Mouse (Mus musculus) left cerebral cortex, postnatal 36 days (tissue): ENCODE measurements around the gene E030025P04Rik. TPM values are rescaled to one million over a fixed set of nuclear protein-coding genes. Genes with fewer than 3 reads are reported as not detected.

Source experiments
- DNase-seq, 2 experiments: peaks; one replicate each; pipeline ENCODE4 v3.0.0; 2021 to 2022; ENCODE audit warnings: low spot score in 2 of 2, mixed read lengths in 1 of 2
- intact Hi-C: fragments of 180-260 bp; cut with DNase I; formaldehyde crosslinking; loops from one replicate; pipeline ENCODE4 v1.15.1; 2025
- total RNA-seq, 2 experiments: library from RNA; stranded (reverse); gene quantifications; 2 replicates each; pipeline ENCODE4 v1.2.3; 2021

The E030025P04Rik gene
- not detected for total RNA-seq

- no peak for DNase-seq
- intact Hi-C loops, result no loop called here
Measured at GRCm38 (mm10) chr11:109144236-109144635, at the start of gene E030025P04Rik. Gene E030025P04Rik (minus strand): TSS chr11:109144369.

- DNase-seq, result peak; percentile 51 to 53
- intact Hi-C loops, result loop anchor here (5.0 kb wide), 2 partner anchors 266 to 746 kb away; no protein-coding TSS in a partner anchor
Measured at GRCm38 (mm10) chr11:109192673-109193557, 48.7 kb upstream of the E030025P04Rik start.

- intact Hi-C loops, result no loop called here
Measured at GRCm38 (mm10) chr11:109188235-109188634, 44.1 kb upstream of the E030025P04Rik start.

GRCm38 (mm10) chr11:109187631-109188184 lies 43.5 kb upstream of the E030025P04Rik start:
- DNase-seq, result no peak

More at GRCm38 (mm10) chr11:109188235-109188634, 44.1 kb upstream of the E030025P04Rik start:
- no peak for DNase-seq

GRCm38 (mm10) chr11:109181118-109181517 lies 36.9 kb upstream of the E030025P04Rik start:
- intact Hi-C loops, result loop anchor here (5.0 kb wide), 1 partner anchor 729 kb away; no protein-coding TSS in a partner anchor
- DNase-seq, result no peak

More at GRCm38 (mm10) chr11:109187631-109188184, 43.5 kb upstream of the E030025P04Rik start:
- intact Hi-C loops, result no loop called here

GRCm38 (mm10) chr11:109180290-109180689 lies 36.1 kb upstream of the E030025P04Rik start:
- no peak for DNase-seq
- intact Hi-C loops, result loop anchor here (5.0 kb wide), 1 partner anchor 728 kb away; no protein-coding TSS in a partner anchor

GRCm38 (mm10) chr11:109178788-109179518 lies 34.8 kb upstream of the E030025P04Rik start:
- peak; percentile 29 to 36 for DNase-seq
- intact Hi-C loops, result loop anchor here (2.0 to 5.0 kb wide), 2 partner anchors 237 to 254 kb away; no protein-coding TSS in a partner anchor

- DNase-seq, result no peak
- intact Hi-C loops, result loop anchor here (5.0 kb wide), 1 partner anchor 233 kb away; no protein-coding TSS in a partner anchor
Measured at GRCm38 (mm10) chr11:109175376-109175969, 31.3 kb upstream of the E030025P04Rik start.

GRCm38 (mm10) chr11:109172224-109172623 lies 28.1 kb upstream of the E030025P04Rik start:
- intact Hi-C loops, result no loop called here

GRCm38 (mm10) chr11:109170771-109171170 lies 26.6 kb upstream of the E030025P04Rik start:
- intact Hi-C loops, result no loop called here
- DNase-seq, result no peak

More at GRCm38 (mm10) chr11:109172224-109172623, 28.1 kb upstream of the E030025P04Rik start:
- no peak for DNase-seq

- intact Hi-C loops, result no loop called here
- DNase-seq, result no peak
Measured at GRCm38 (mm10) chr11:109157694-109158093, 13.5 kb upstream of the E030025P04Rik start.

GRCm38 (mm10) chr11:109144890-109145341 lies 747 bp upstream of the E030025P04Rik start:
- intact Hi-C loops, result no loop called here

GRCm38 (mm10) chr11:109126482-109126881 lies 17.7 kb downstream of the E030025P04Rik start:
- no peak for DNase-seq
- intact Hi-C loops, result no loop called here

More at GRCm38 (mm10) chr11:109144890-109145341, 747 bp upstream of the E030025P04Rik start:
- DNase-seq, result no peak

GRCm38 (mm10) chr11:109125451-109125850 lies 18.7 kb downstream of the E030025P04Rik start:
- DNase-seq, result no peak

GRCm38 (mm10) chr11:109124284-109124683 lies 19.9 kb downstream of the E030025P04Rik start:
- no peak for DNase-seq
- intact Hi-C loops, result no loop called here

More at GRCm38 (mm10) chr11:109125451-109125850, 18.7 kb downstream of the E030025P04Rik start:
- intact Hi-C loops, result no loop called here

GRCm38 (mm10) chr11:109109826-109110346 lies 34.3 kb downstream of the E030025P04Rik start:
- DNase-seq, result no peak
- intact Hi-C loops, result no loop called here

- DNase-seq, result no peak
- intact Hi-C loops, result no loop called here
Measured at GRCm38 (mm10) chr11:109109056-109109455, 35.1 kb downstream of the E030025P04Rik start.

- intact Hi-C loops, result no loop called here
- DNase-seq, result no peak
Measured at GRCm38 (mm10) chr11:109107518-109108205, 36.5 kb downstream of the E030025P04Rik start.
